Mouse (Mus musculus) midbrain, embryonic 14.5 days (tissue): Measurements from ENCODE around the gene Zfp651. TPM values are rescaled to one million over a fixed set of nuclear protein-coding genes. Genes with fewer than 3 reads are reported as not detected.

Experiments
- ATAC-seq: fragments of 200-750 bp; cut with Nextera tagmentation; 2 replicates; pipeline ENCODE4 v1.8.0; 2017; ENCODE audit warnings: moderate number of reproducible peaks, moderate library complexity; ENCODE audit not compliant: low FRiP score, low TSS enrichment
- DNase-seq: peaks from one replicate; pipeline ENCODE4 v3.0.0-alpha.2; 2015
- H3K27ac ChIP-seq: fragments of 300-500 bp; sonication (generic); replicated peaks from 2 replicates; pipeline ENCODE4 v1.5.1; 2014; ENCODE audit warnings: mild to moderate bottlenecking, low read depth, low read length, moderate library complexity
- H3K27me3 ChIP-seq: fragments of 300-500 bp; sonication (generic); 2 replicates; pipeline ENCODE4 v1.6.1; 2014; ENCODE audit warnings: low read length, control low read depth, mixed read lengths; ENCODE audit not compliant: control insufficient read depth, insufficient read depth
- H3K36me3 ChIP-seq: fragments of 300-500 bp; sonication (generic); 2 replicates; pipeline ENCODE4 v1.6.1; 2014; ENCODE audit warnings: low read length, control low read depth; ENCODE audit not compliant: control insufficient read depth, insufficient read depth
- H3K4me1 ChIP-seq: fragments of 300-500 bp; sonication (generic); 2 replicates; pipeline ENCODE4 v1.6.1; 2014; ENCODE audit warnings: mild to moderate bottlenecking, antibody characterized with exemption, low read length, control low read depth; ENCODE audit not compliant: control insufficient read depth, insufficient read depth
- H3K4me2 ChIP-seq: fragments of 300-500 bp; sonication (generic); 2 replicates; pipeline ENCODE4 v1.6.1; 2014; ENCODE audit warnings: mild to moderate bottlenecking, low read length, moderate library complexity
- H3K4me3 ChIP-seq: fragments of 300-500 bp; sonication (generic); replicated peaks from 2 replicates; pipeline ENCODE4 v1.5.1; 2014; ENCODE audit warnings: low read depth, low read length
- H3K9ac ChIP-seq: fragments of 300-500 bp; sonication (generic); replicated peaks from 2 replicates; pipeline ENCODE4 v1.6.1; 2014; ENCODE audit warnings: mild to moderate bottlenecking, low read length, moderate library complexity
- H3K9me3 ChIP-seq: fragments of 300-500 bp; sonication (generic); 2 replicates; pipeline ENCODE4 v1.6.1; 2016; ENCODE audit warnings: low read length, control low read depth, mixed read lengths; ENCODE audit not compliant: control insufficient read depth
- WGBS: fragments of 180-500 bp; shearing (Covaris S2); extraction: QIAGEN DNeasy Blood & Tissue Kit; methylation state at CpG from one replicate; pipeline ENCODE4 v1.1.7; 2014; 5-methylcytosine and 5-hydroxymethylcytosine counted together
- polyA plus RNA-seq: library from polyadenylated mRNA; unstranded; fragments of >200 nt; fragmentation: Nextera tagmentation; extraction: Ambion mirVana; gene quantifications from 2 replicates; pipeline ENCODE4 v1.2.1, GENCODE M21; 2014

Zfp651 gene
- polyA plus RNA-seq, 1 experiment from 2014 or later = 15.8 TPM

- WGBS = 83% methylated on average over 10 of the region's 10 CpGs
- Histone ChIP-seq H3K4me3 (no peak overlapping the region), H3K27me3 (peaks cover 23% of the 10 kb centered on the region), H3K4me2 (no peak overlapping the region), H3K27ac (no peak overlapping the region), H3K4me1 (no peaks in the 10 kb centered on the region), H3K9ac (no peak overlapping the region), H3K9me3 (no peaks in the 10 kb centered on the region), H3K36me3 (no peaks in the 10 kb centered on the region)
- ATAC-seq = no peak
- DNase-seq = no peak
These were observed 16.8 kb downstream of the Zfp651 start for GRCm38 (mm10) chr9:121775951-121776350.

GRCm38 (mm10) chr9:121776511-121776910 lies 17.4 kb downstream of the Zfp651 start:
- Histone ChIP-seq H3K27ac (no peak overlapping the region), H3K4me2 (no peak overlapping the region), H3K36me3 (no peaks in the 10 kb centered on the region), H3K9ac (no peak overlapping the region), H3K9me3 (no peaks in the 10 kb centered on the region), H3K4me1 (no peaks in the 10 kb centered on the region), H3K27me3 (peaks cover 23% of the 10 kb centered on the region), H3K4me3 (no peak overlapping the region)
- 87% methylated on average over 7 of the region's 7 CpGs for WGBS
- no peak for DNase-seq
- no peak for ATAC-seq

GRCm38 (mm10) chr9:121777484-121778065 lies 18.4 kb downstream of the Zfp651 start, which contains the start of gene Klhl40:
Gene Klhl40, plus strand, starts transcription at chr9:121777607.
- Histone ChIP-seq H3K9ac (no peak within 1 kb of the TSS), H3K27ac (no peak within 1 kb of the TSS), H3K4me2 (peak within 1 kb of the TSS; percentile 55), H3K9me3 (no peaks in the 10 kb centered on the region), H3K4me3 (peak within 1 kb of the TSS; percentile 32), H3K27me3 (peaks cover 23% of the 10 kb centered on the region), H3K36me3 (no peaks in the 10 kb centered on the region), H3K4me1 (no peaks in the 10 kb centered on the region)
- no peak for ATAC-seq
- no peak for DNase-seq
- WGBS = 19% methylated on average over 30 of the region's 30 CpGs

GRCm38 (mm10) chr9:121778066-121778624 lies 19.0 kb downstream of the Zfp651 start:
- Histone ChIP-seq H3K4me1 (no peaks in the 10 kb centered on the region), H3K9ac (no peak overlapping the region), H3K4me2 (peak overlapping the region; percentile 55), H3K27ac (no peak overlapping the region), H3K4me3 (peak overlapping the region; percentile 32), H3K36me3 (no peaks in the 10 kb centered on the region), H3K9me3 (no peaks in the 10 kb centered on the region), H3K27me3 (peaks cover 23% of the 10 kb centered on the region)
- ATAC-seq = no peak
- 14% methylated on average over 54 of the region's 54 CpGs for whole genome bisulfite sequencing
- DNase-seq = peak; percentile 71

- no peak overlapping the region for H3K9ac ChIP-seq
- no peaks in the 10 kb centered on the region for H3K36me3 ChIP-seq
- no peak overlapping the region for H3K4me3 ChIP-seq
- no peaks in the 10 kb centered on the region for H3K27me3 ChIP-seq
- H3K27ac ChIP-seq = no peak overlapping the region
- WGBS = 89% methylated on average over 12 of the region's 12 CpGs
- H3K9me3 ChIP-seq = no peaks in the 10 kb centered on the region
- no peaks in the 10 kb centered on the region for H3K4me1 ChIP-seq
- H3K4me2 ChIP-seq = no peak overlapping the region
- ATAC-seq (no peak), DNase-seq (no peak)
These were observed 25.7 kb downstream of the Zfp651 start for GRCm38 (mm10) chr9:121784801-121785200.

- H3K9ac ChIP-seq = no peak overlapping the region
- H3K9me3 ChIP-seq = no peaks in the 10 kb centered on the region
- WGBS = 88% methylated on average over 8 of the region's 8 CpGs
- no peaks in the 10 kb centered on the region for H3K27me3 ChIP-seq
- no peak overlapping the region for H3K4me3 ChIP-seq
- H3K4me1 ChIP-seq = no peaks in the 10 kb centered on the region
- ATAC-seq = no peak
- DNase-seq = no peak
- H3K27ac ChIP-seq = no peak overlapping the region
- H3K4me2 ChIP-seq = no peak overlapping the region
- no peaks in the 10 kb centered on the region for H3K36me3 ChIP-seq
These were observed 26.1 kb downstream of the Zfp651 start for GRCm38 (mm10) chr9:121785261-121785660.

GRCm38 (mm10) chr9:121786359-121786758 lies 27.2 kb downstream of the Zfp651 start:
- DNase-seq (no peak), ATAC-seq (no peak)
- Histone ChIP-seq H3K4me3 (no peak overlapping the region), H3K36me3 (no peaks in the 10 kb centered on the region), H3K9me3 (no peaks in the 10 kb centered on the region), H3K4me1 (no peaks in the 10 kb centered on the region), H3K27ac (no peak overlapping the region), H3K27me3 (no peaks in the 10 kb centered on the region), H3K9ac (no peak overlapping the region), H3K4me2 (no peak overlapping the region)
- 89% methylated on average over 2 of the region's 2 CpGs for WGBS

GRCm38 (mm10) chr9:121791206-121791605 lies 32.1 kb downstream of the Zfp651 start:
- Histone ChIP-seq H3K4me1 (no peaks in the 10 kb centered on the region), H3K9ac (no peak overlapping the region), H3K36me3 (no peaks in the 10 kb centered on the region), H3K4me3 (no peak overlapping the region), H3K27ac (no peak overlapping the region), H3K9me3 (no peaks in the 10 kb centered on the region), H3K27me3 (no peaks in the 10 kb centered on the region; the same call in 1 of the 2 replicates), H3K4me2 (no peak overlapping the region)
- no peak for ATAC-seq
- peak; percentile 31 for DNase-seq
- 18% methylated on average over 5 of the region's 5 CpGs for WGBS
